Mouse (Mus musculus) natural killer cell, adult 2 months (primary cell): ENCODE data around the gene Gucy2e.

Experiments
- DNase-seq, 2 experiments: peaks; one replicate each; pipeline ENCODE4 v3.0.0; 2022; ENCODE audit warnings: low spot score in 2 of 2

Gene Gucy2e

DNA sequence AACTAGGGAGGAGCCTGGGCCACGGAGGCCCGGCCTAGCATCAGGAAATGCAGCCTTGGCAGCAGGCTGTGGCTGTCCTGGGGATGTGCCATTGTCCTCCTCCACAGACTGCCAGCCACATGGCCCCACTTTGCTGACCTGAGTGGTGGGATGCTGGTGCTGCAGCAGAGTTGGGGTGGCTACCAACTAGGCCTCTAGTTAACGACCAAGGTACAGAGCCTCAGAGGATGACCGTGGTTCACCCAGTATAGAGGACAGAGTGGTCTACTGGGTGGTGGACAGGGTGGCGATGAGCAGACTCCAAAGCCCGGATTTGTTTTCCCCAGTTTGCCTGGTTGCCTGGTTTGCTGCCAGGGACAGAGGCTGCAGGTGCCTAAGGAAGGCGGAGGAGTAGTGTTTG, 62.1 kb downstream of the Gucy2e start:
- DNase-seq: no peak

DNA sequence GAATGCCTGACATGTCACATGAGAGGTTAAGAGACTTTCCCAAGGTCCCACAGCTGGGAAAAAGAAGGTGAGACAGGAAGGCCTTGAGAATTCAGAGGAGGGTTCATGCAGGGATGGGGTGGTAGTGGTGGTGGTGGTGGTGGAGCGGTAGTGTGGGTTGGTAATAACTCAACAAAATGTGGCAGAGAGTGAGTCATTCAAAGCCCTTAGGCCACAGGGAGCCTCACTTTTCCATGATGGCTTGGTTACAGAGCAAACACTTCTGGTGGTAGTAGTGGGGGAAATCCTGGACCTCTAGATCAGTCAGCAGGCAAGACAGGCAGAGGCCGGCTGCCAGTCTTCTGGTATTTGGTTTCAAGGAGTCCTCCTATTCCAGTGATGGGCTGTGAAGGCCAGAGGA, 64.2 kb downstream of the Gucy2e start:
- no peak for DNase-seq

DNA sequence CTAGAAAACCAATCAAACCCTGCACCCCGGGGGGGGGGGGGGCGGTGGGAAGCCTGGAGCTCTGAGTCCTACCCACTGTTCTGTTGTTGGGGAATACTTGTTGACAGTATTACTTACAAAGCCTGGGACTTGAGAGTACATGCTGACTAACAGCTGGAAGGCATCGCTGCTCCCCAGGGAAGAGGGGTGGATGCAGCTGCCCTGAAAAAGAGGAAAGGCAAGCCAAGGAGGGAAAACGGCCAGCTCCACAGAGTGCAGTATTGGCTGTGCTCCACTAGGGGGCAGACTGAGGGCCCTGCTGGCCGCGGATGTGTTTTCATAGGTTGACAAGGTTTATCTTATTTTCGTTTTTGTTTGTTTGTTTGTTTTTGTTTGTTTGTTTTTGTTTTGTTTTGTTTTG, 65.2 kb downstream of the Gucy2e start:
- peak in 1 of 2 experiments; percentile 30 for DNase-seq

GRCm38 (mm10) chr11:69169313-69169712, 67.5 kb downstream of the Gucy2e start:
- no peak for DNase-seq
